Mouse (Mus musculus) midbrain, embryonic 13.5 days (tissue): ENCODE results near the gene Tsnax. TPM values are rescaled to one million over a fixed set of nuclear protein-coding genes. Genes with fewer than 3 reads are reported as not detected.

Experiments
- ATAC-seq: fragments of 200-750 bp; cut with Nextera tagmentation; 2 replicates; pipeline ENCODE4 v1.8.0; 2017; ENCODE audit warnings: mild to moderate bottlenecking, moderate TSS enrichment, moderate library complexity
- H3K27ac ChIP-seq: fragments of 300-500 bp; sonication (generic); 2 replicates; pipeline ENCODE4 v1.5.1; 2015; ENCODE audit warnings: inconsistent platforms, mild to moderate bottlenecking, moderate library complexity
- H3K27me3 ChIP-seq: fragments of 300-500 bp; sonication (generic); 2 replicates; pipeline ENCODE4 v1.6.1; 2015; ENCODE audit warnings: mild to moderate bottlenecking, inconsistent platforms
- H3K36me3 ChIP-seq: fragments of 300-500 bp; sonication (generic); 2 replicates; pipeline ENCODE4 v1.6.1; 2015; ENCODE audit warnings: mild to moderate bottlenecking, inconsistent platforms
- H3K4me1 ChIP-seq: fragments of 300-500 bp; sonication (generic); replicated peaks from 2 replicates; pipeline ENCODE4 v1.6.1; 2015; ENCODE audit warnings: inconsistent platforms
- H3K4me2 ChIP-seq: fragments of 300-500 bp; sonication (generic); replicated peaks from 2 replicates; pipeline ENCODE4 v1.6.1; 2015; ENCODE audit warnings: moderate library complexity, mild to moderate bottlenecking, inconsistent platforms
- H3K4me3 ChIP-seq: fragments of 300-500 bp; sonication (generic); replicated peaks from 2 replicates; pipeline ENCODE4 v1.5.1; 2015; ENCODE audit warnings: mild to moderate bottlenecking, inconsistent platforms
- H3K9ac ChIP-seq: fragments of 300-500 bp; sonication (generic); replicated peaks from 2 replicates; pipeline ENCODE4 v1.6.1; 2015; ENCODE audit warnings: mild to moderate bottlenecking, inconsistent platforms
- H3K9me3 ChIP-seq: fragments of 300-500 bp; sonication (generic); 2 replicates; pipeline ENCODE4 v1.6.1; 2016; ENCODE audit warnings: mild to moderate bottlenecking, inconsistent platforms
- WGBS: fragments of 180-500 bp; shearing (Covaris S2); methylation state at CpG from one replicate; pipeline ENCODE4 v1.1.7; 2015; 5-methylcytosine and 5-hydroxymethylcytosine counted together
- polyA plus RNA-seq: library from polyadenylated mRNA; unstranded; fragments of >200 nt; fragmentation: Nextera tagmentation; extraction: Ambion mirVana; gene quantifications from 2 replicates; pipeline ENCODE4 v1.2.1, GENCODE M21; 2015

Tsnax gene
- polyA plus RNA-seq, 1 experiment from 2014 or later = 180 TPM

GRCm38 (mm10) chr8:125049051-125049750, 36.4 kb downstream of the Tsnax start:
- Histone ChIP-seq H3K9me3 (0 out of 2 replicates have a peak, but pooled peaks cover 3% of the 10 kb centered on the region), H3K4me2 (no peak overlapping the region), H3K9ac (no peak overlapping the region), H3K4me3 (no peak overlapping the region), H3K27ac (no peak overlapping the region), H3K27me3 (peaks cover 22% of the 10 kb centered on the region), H3K36me3 (no peaks in the 10 kb centered on the region), H3K4me1 (peaks cover 9% of the 10 kb centered on the region)
- ATAC-seq = no peak
- 64% methylated on average over 5 of the region's 5 CpGs for WGBS

- Histone ChIP-seq H3K27ac (no peak overlapping the region), H3K27me3 (peaks cover 28% of the 10 kb centered on the region), H3K4me2 (no peak overlapping the region), H3K4me1 (peaks cover 14% of the 10 kb centered on the region), H3K9ac (no peak overlapping the region), H3K4me3 (no peak overlapping the region), H3K36me3 (no peaks in the 10 kb centered on the region), H3K9me3 (0 out of 2 replicates have a peak, but pooled peaks cover 3% of the 10 kb centered on the region)
- 83% methylated on average over 6 of the region's 6 CpGs for WGBS
- no peak for ATAC-seq
Measured at GRCm38 (mm10) chr8:125049826-125050225, 37.0 kb downstream of the Tsnax start.

GRCm38 (mm10) chr8:125052026-125052425, 39.2 kb downstream of the Tsnax start:
- Histone ChIP-seq H3K36me3 (no peaks in the 10 kb centered on the region), H3K4me3 (no peak overlapping the region), H3K9ac (no peak overlapping the region), H3K4me1 (peaks cover 14% of the 10 kb centered on the region), H3K27ac (no peak overlapping the region), H3K4me2 (no peak overlapping the region), H3K9me3 (0 out of 2 replicates have a peak, but pooled peaks cover 3% of the 10 kb centered on the region), H3K27me3 (peaks cover 39% of the 10 kb centered on the region)
- 39% methylated on average over 2 of the region's 2 CpGs for WGBS
- ATAC-seq = no peak

- ATAC-seq = peak; percentile 55
- H3K4me3 ChIP-seq = peak within 1 kb of the TSS; percentile 58
- no peaks in the 10 kb centered on the region for H3K36me3 ChIP-seq
- H3K9ac ChIP-seq = peak within 1 kb of the TSS; percentile 71
- H3K27me3 ChIP-seq = peaks cover 39% of the 10 kb centered on the region
- H3K4me1 ChIP-seq = peaks cover 14% of the 10 kb centered on the region
- H3K27ac ChIP-seq = 0 out of 2 replicates have a peak within 1 kb of the TSS, but pooled peaks have one; percentile 11
- 2% methylated on average over 64 of the region's 65 CpGs for WGBS
- peak within 1 kb of the TSS; percentile 93 for H3K4me2 ChIP-seq
- 0 out of 2 replicates have a peak, but pooled peaks cover 3% of the 10 kb centered on the region for H3K9me3 ChIP-seq
Measured at GRCm38 (mm10) chr8:125053505-125054435, 41.0 kb downstream of the Tsnax start, which contains the start of gene Disc1. TSS of gene Disc1 (plus strand) at chr8:125054195.

GRCm38 (mm10) chr8:125054436-125054810, 41.6 kb downstream of the Tsnax start:
- Histone ChIP-seq H3K9ac (peak overlapping the region; percentile 71), H3K4me1 (peaks cover 14% of the 10 kb centered on the region), H3K9me3 (0 out of 2 replicates have a peak, but pooled peaks cover 3% of the 10 kb centered on the region), H3K27me3 (peaks cover 39% of the 10 kb centered on the region), H3K27ac (0 out of 2 replicates have a peak overlapping the region, but pooled peaks have one; percentile 11), H3K36me3 (no peaks in the 10 kb centered on the region), H3K4me2 (peak overlapping the region; percentile 93), H3K4me3 (peak overlapping the region; percentile 58)
- peak; percentile 30; the same call in 1 of the 2 replicates for ATAC-seq
- WGBS = 0% methylated on average over 25 of the region's 38 CpGs

- peaks cover 3% of the 10 kb centered on the region for H3K27me3 ChIP-seq
- H3K4me1 ChIP-seq = no peaks in the 10 kb centered on the region
- no peak overlapping the region for H3K4me3 ChIP-seq
- H3K4me2 ChIP-seq = no peak overlapping the region
- no peak overlapping the region for H3K27ac ChIP-seq
- H3K9ac ChIP-seq = no peak overlapping the region
- H3K9me3 ChIP-seq = no peaks in the 10 kb centered on the region
- no peak for ATAC-seq
- H3K36me3 ChIP-seq = no peaks in the 10 kb centered on the region
- WGBS = 88% methylated on average over 8 of the region's 8 CpGs
Measured at GRCm38 (mm10) chr8:125060904-125061303, 48.1 kb downstream of the Tsnax start.

GRCm38 (mm10) chr8:125065596-125065995, 52.8 kb downstream of the Tsnax start:
- H3K27ac ChIP-seq = no peak overlapping the region
- no peaks in the 10 kb centered on the region for H3K36me3 ChIP-seq
- no peak overlapping the region for H3K9ac ChIP-seq
- H3K4me3 ChIP-seq = no peak overlapping the region
- no peak for ATAC-seq
- H3K4me2 ChIP-seq = no peak overlapping the region
- WGBS = 86% methylated on average over 6 of the region's 6 CpGs
- H3K27me3 ChIP-seq = 0 out of 2 replicates have a peak, but pooled peaks cover 1% of the 10 kb centered on the region
- H3K9me3 ChIP-seq = no peaks in the 10 kb centered on the region
- peaks cover 19% of the 10 kb centered on the region for H3K4me1 ChIP-seq

GRCm38 (mm10) chr8:125066913-125067595, 54.3 kb downstream of the Tsnax start:
- Histone ChIP-seq H3K9me3 (no peaks in the 10 kb centered on the region), H3K9ac (no peak overlapping the region), H3K4me2 (no peak overlapping the region), H3K4me1 (peaks cover 19% of the 10 kb centered on the region), H3K27ac (peak overlapping the region; percentile 44; the same call in 1 of the 2 replicates), H3K27me3 (no peaks in the 10 kb centered on the region), H3K4me3 (no peak overlapping the region), H3K36me3 (no peaks in the 10 kb centered on the region)
- ATAC-seq = peak; percentile 71
- WGBS = 38% methylated on average over 12 of the region's 12 CpGs

- Histone ChIP-seq H3K4me3 (no peak overlapping the region), H3K4me1 (peaks cover 19% of the 10 kb centered on the region), H3K36me3 (no peaks in the 10 kb centered on the region), H3K27ac (peak overlapping the region; percentile 6), H3K9ac (no peak overlapping the region), H3K27me3 (no peaks in the 10 kb centered on the region), H3K4me2 (no peak overlapping the region), H3K9me3 (no peaks in the 10 kb centered on the region)
- WGBS = 75% methylated on average over 9 of the region's 9 CpGs
- ATAC-seq = peak; percentile 57; the same call in 1 of the 2 replicates
Measured at GRCm38 (mm10) chr8:125067596-125067960, 54.8 kb downstream of the Tsnax start.

- H3K9me3 ChIP-seq = no peaks in the 10 kb centered on the region
- H3K4me3 ChIP-seq = no peak overlapping the region
- peak overlapping the region; percentile 6 for H3K27ac ChIP-seq
- H3K36me3 ChIP-seq = no peaks in the 10 kb centered on the region
- peaks cover 19% of the 10 kb centered on the region for H3K4me1 ChIP-seq
- no peak overlapping the region for H3K4me2 ChIP-seq
- WGBS = 87% methylated on average over 6 of the region's 6 CpGs
- no peak overlapping the region for H3K9ac ChIP-seq
- no peaks in the 10 kb centered on the region for H3K27me3 ChIP-seq
- ATAC-seq = no peak
Measured at GRCm38 (mm10) chr8:125068146-125068905, 55.5 kb downstream of the Tsnax start.

GRCm38 (mm10) chr8:125069304-125069703, 56.5 kb downstream of the Tsnax start:
- Histone ChIP-seq H3K9me3 (no peaks in the 10 kb centered on the region), H3K27ac (peak overlapping the region; percentile 14; the same call in 1 of the 2 replicates), H3K27me3 (no peaks in the 10 kb centered on the region), H3K4me3 (no peak overlapping the region), H3K4me2 (no peak overlapping the region), H3K4me1 (peaks cover 19% of the 10 kb centered on the region), H3K36me3 (no peaks in the 10 kb centered on the region), H3K9ac (no peak overlapping the region)
- no peak for ATAC-seq
- 78% methylated on average over 7 of the region's 7 CpGs for WGBS
